Mouse (Mus musculus): Measurements from ENCODE around the gene Nkx2-5.

Nkx2-5 gene

DNA sequence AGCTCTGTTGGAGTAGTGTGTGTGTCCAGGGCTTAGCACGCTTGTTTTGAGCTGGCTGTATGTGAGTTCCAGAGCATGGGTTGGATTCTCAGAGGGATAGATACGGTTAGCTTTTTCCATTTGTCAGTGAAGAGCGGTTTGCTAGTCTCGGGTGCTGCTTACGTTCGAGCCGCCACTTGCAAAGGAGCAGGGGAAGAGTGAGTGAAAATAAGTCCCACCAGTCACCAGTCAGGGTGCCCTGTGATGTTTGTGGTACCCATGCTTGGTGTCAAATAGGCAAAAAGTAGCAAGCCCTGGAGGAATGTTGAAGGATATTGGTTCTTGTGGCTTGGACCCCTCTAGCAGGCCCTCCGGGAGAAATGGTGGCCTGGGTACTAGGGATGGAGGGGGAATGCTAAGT is 55.8 kb downstream of the Nkx2-5 start:
- DNase-seq (ENCODE audit: low read depth): no peak
